Mouse (Mus musculus): ENCODE data around the gene Tmem121. TPM values are rescaled to one million over a fixed set of nuclear protein-coding genes. Genes with fewer than 3 reads are reported as not detected.

Gene Tmem121
- polyA plus RNA-seq, 1 experiment from 2014 or later = 50.3 TPM

Other genes with a start within 250 kb of the Tmem121 start
- 48.0 and 53.1 TPM in 2 replicates for gene Nudt14, start 243.8 kb upstream of the Tmem121 start, polyA plus RNA-seq (2015; fragmentation: Nextera tagmentation; extraction: Ambion mirVana)
- gene Btbd6, start 209.4 kb upstream of the Tmem121 start, polyA plus RNA-seq (2015; fragmentation: Nextera tagmentation; extraction: Ambion mirVana) = 55.5 and 58.8 TPM in 2 replicates
- gene Brf1, start 185.2 kb upstream of the Tmem121 start, polyA plus RNA-seq (2015; fragmentation: Nextera tagmentation; extraction: Ambion mirVana) = 44.2 and 46.5 TPM in 2 replicates
- 27.6 and 32.3 TPM in 2 replicates for gene Pacs2, start 171.4 kb upstream of the Tmem121 start, polyA plus RNA-seq (2015; fragmentation: Nextera tagmentation; extraction: Ambion mirVana)
- not detected in 2 replicates for gene Tex22, start 111.4 kb upstream of the Tmem121 start, polyA plus RNA-seq (2015; fragmentation: Nextera tagmentation; extraction: Ambion mirVana)
- gene Mta1, start 87.7 kb upstream of the Tmem121 start, polyA plus RNA-seq (2015; fragmentation: Nextera tagmentation; extraction: Ambion mirVana) = 14.4 and 15.9 TPM in 2 replicates
- gene Crip2, start 45.7 kb upstream of the Tmem121 start, polyA plus RNA-seq (2015; fragmentation: Nextera tagmentation; extraction: Ambion mirVana) = 369 and 395 TPM in 2 replicates
- 16.8 and 23.3 TPM in 2 replicates for gene Crip1, start 39.6 kb upstream of the Tmem121 start, polyA plus RNA-seq (2015; fragmentation: Nextera tagmentation; extraction: Ambion mirVana)
- gene Tedc1, start 29.5 kb upstream of the Tmem121 start, polyA plus RNA-seq (2015; fragmentation: Nextera tagmentation; extraction: Ambion mirVana) = 11.0 and 11.4 TPM in 2 replicates

Data from midbrain, embryonic 16.5 days (tissue).